Mouse (Mus musculus) heart, postnatal 0 days (tissue): ENCODE results near the gene Cxcl1.

Experiments used
- CTCF ChIP-seq: IDR thresholded peaks from 2 replicates; pipeline ENCODE4 v1.5.1; 2016; ENCODE audit warnings: antibody characterized with exemption, control low read depth, low read depth
- EP300 ChIP-seq: IDR thresholded peaks from 2 replicates; pipeline ENCODE4 v1.6.1; 2016; ENCODE audit warnings: antibody characterized with exemption, low read depth

DNA sequence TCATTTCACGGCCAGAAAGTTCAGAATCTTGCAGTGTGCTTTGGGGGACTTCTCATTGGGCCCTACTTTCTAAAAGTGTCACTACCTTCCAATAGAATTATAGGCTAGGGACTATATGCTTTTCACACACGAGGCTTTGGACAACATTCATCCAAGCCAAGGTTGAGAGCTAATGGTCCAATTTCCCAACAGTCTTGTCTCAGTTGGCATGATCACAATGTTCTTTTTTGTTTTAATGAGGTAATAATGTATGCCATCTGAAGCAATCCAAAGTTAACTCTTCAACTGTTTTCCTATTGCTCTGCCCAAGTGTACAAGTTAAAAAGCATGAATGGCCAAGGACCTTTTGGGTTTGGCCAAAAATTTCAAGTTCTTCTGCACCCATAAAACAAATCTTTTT is 28.5 kb downstream of the Cxcl1 start:
- TF ChIP-seq CTCF: no peak
- TF ChIP-seq EP300: no peak
